Mouse (Mus musculus) left cerebral cortex, adult 8-10 months (tissue): Measurements from ENCODE around the gene Mta1. TPM values are rescaled to one million over a fixed set of nuclear protein-coding genes. Genes with fewer than 3 reads are reported as not detected.

ENCODE experiments used
- DNase-seq, 2 experiments: peaks; one replicate each; pipeline ENCODE4 v3.0.0; 2022; ENCODE audit warnings: low spot score in 2 of 2
- total RNA-seq, 4 experiments: library from RNA; stranded (reverse); gene quantifications; 2 replicates each; pipeline ENCODE4 v1.2.4; 2022

The Mta1 gene
- total RNA-seq, 4 experiments from 2014 or later = 70.5 to 74.5 (median 71.6) TPM

DNA sequence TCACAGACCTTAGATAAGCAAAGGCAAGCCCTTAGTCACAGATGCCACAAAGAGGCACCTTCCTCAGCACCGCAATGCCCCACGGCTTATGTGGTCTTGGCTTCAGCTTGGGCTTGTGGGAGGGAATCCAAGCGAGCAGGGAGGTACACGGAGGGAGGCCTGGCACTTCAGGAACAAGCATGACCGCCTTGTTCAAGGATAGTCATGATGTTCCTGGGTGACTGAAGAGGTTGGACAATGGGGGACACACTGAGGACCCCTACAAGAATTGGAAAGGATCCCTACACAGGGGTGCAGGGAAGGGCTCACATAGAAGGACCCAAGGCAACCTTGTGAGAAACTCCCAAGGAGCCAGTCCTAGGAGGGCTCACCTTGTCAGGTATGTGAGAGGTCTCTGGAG is 1.0 kb upstream of the Mta1 start:
- no peak for DNase-seq

DNA sequence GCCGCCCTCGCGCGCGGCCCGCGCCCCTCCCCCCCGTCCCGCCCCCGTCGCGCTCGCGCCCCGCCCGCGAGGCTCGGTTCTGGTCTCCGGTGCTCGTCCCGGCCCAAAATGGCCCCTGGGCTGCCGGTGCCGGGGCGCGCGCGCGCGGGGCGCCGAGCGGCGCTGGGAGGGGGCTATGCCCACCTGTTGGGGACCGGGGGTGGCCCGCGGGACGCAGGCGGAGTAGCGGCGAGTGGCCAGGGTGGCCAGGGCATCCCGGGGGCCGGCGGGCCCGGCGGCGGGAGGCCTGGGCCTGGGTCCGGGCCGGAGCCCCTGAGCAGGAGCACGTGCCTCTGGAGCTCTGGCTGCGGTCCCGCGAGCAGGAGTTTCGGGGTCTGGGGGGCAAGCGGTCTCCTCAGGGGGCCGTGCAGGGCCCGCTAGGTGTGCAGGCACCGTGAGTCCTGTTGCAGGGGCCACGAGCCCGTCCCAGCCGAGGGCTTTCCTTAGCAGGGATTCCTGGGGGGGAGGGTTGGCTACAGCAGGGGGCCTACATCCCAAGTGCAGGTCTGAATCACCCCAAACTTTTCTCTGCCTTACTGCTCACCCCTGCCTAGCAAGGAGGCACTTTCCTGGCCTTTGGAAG is 563 bp downstream of the Mta1 start:
- DNase-seq = no peak

DNA sequence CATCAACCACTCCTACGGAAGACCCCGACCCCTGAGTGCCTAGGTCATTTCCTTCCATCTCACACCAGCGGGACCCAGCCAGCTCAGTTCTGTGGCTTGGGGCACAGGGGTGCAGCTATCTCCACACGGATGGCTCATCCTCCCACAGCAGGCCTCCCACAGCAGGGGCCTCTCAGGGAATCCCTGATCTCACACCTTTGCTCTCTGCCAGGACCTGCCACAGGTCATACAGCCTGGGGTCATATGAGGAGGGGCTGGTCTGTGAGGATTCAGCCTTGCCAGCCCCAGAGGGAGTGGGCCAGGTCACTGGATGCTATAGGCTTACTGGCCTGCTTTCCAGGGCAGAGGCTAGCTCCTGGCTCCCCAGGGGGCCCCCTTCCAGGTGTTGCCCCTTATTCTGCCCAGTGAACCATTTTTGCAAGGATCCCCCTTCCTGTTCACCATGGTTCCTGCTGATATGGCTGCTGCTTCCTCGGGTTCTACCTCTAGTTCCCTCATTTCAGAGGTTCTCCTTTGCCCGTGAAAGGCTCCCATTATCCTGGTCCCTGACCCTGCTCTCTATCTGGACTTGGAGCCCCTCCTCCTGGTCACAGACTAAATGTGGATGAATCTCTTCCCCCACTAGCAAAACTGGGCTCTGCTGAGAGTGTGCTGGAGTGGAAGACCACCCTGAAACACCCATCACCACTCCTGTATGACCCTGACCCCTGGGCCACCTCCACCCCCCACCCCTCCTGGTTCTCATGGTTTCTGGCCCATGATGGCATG is 1.6 kb downstream of the Mta1 start:
- DNase-seq = no peak

DNA sequence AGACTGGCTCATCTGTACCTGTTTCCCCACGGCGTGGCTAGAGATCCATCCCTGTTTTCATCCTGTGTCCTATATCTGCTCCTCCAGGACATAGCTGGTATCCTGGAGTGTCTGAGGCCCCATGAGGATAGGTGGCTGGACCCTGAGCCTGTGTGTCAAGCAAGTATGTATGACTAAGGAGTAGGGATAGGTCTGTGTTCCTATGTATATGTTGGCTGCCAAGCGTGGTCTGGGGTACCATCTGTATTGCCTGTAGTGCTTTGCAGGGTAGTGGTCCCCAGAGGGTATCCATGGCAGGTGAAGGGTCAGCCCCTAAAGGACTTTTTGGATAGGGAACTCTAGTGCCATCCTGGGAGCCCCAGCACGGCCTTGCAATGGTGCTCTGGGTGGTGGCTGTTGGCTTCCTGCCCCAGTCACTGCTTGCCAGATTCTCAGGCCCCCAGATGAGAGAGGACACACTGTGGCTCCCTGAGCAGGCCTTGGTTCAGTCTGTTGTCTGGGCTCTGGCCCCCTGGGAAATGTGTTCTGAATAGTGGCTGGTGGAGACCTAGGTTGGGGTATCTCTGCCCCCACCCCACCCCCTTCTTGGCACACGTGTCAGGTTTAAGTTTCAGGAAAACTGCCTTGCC is 2.5 kb downstream of the Mta1 start:
- no peak for DNase-seq

DNA sequence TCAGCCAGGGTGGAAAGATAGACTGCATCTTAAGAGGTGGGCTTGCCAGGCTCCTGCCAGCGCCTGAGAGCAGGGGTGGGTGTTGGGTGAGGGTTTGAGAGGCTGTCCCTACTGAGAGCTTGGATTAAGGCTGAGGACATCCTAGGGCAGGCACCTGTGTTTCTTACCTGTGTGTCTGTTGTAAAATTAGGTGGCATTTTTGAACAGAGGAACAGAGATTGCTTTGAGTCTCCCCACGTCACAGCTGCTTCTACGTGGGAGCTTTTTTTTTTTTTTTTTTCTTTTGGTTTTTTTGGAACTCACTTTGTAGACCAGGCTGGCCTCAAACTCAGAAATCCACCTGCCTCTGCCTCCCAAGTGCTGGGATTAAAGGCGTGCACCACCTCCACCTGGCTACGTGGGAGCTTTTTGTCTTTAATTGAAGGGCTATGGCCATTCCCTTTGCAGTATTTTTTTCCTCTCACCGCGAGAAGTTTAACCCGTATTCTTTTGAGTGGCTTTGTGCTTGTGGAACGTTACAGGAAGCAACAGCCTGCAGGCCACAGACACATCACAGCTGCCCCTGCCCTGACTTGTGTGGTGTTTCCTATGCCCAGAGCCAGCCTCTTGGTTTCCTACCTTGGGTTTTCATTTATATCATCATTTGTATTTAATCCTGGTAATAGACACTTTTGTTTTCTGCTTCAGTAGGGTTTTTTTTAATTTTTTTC is 3.3 kb downstream of the Mta1 start:
- no peak for DNase-seq

DNA sequence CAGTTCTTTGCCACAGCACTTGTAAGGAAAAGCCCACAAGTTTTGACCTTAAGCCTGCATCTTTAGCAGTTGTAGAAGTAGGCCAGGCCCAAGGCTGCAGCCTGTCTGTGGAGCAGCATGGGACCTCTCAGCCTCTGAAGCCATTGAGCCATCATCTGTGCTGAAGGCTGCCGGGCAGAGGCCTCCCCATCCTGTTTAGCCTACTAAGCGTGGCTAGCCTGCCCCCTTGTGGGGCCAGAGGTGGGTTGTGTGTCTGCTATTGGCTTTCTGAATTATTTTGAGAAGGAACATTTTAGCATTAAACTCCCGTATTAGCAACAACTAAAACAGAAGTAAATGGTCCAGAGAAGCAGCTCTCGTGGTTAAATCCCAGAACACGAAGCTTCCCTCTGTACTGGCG is 4.4 kb downstream of the Mta1 start:
- DNase-seq = no peak

DNA sequence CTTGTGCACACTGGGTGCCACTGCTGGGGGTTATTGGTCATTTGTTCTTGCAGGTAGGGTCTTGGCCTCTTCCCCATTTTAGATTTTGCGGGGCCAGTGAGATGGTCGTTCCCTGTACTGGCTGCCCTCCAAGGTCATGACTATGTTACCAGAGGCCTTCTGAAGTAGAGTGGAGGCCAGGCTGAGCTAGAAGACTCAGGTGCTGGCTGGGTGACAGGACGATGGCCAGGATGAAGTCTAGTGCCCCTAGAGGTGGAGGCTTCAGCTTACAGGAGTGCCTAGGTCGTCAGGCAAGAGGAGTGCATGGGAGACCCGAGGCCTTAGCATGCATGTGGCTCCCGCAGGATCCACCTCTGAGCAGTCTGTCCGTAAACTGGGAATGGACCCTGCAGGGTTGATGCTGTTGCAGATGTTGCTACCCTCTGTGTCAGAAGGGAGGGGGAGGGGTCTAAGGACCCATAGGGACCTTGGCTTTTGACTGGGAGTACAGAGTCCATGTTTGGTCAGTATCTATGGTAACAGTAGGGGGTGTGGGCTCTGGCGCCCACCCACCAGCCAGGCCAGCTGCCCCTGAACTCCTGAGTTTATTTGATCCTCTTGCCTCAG is 5.9 kb downstream of the Mta1 start:
- DNase-seq = no peak

DNA sequence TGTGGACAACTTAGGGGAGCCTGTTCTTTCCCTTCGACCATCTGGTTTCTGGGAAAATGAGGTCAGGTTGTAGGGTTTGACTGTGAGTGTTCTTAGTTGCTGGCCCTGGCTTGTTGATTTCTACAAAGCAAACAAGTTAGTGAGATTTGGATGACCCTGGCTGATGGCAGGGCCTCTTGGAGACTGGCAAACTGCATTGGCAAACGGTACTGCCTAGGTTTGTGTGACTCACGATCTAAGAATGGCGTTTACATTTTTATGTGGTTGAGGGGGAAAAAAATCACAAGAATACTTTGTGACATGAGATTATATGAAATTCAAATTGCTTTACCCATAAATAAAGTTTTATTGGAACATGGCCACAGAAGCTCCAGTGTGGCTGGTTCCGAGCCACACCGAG is 8.3 kb downstream of the Mta1 start:
- DNase-seq = no peak

DNA sequence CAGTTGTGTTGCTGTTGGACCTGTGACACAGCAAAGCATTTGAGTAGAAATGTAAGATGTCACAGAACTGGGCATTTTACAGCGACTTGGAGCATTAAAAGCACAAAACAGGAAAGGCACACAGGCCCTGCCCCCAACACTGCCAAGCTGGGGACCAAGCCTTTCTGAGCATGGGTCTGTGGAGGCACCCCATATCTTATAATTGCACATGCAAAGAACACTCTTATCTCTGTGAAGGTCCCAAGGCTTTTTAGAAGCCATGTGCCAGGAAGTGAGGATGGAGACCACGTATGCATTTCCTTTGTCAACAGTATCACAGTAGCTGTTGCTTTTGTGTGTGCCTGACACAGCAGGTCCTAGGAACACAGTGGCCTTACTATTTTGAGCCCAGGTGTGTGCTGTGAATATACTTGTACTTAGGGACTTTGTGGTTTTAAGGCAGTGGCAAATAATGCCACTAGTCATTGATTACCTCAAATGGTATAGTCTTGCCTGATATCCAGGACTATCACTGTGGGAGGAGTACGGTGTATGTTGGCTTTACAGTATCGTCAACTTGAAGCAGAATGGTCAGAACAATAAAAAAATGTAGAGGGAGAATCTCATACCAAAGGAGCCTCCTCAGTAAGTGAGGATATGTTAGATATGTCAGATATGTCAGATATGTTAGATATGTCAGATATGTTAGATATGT is 9.5 kb downstream of the Mta1 start:
- no peak for DNase-seq

DNA sequence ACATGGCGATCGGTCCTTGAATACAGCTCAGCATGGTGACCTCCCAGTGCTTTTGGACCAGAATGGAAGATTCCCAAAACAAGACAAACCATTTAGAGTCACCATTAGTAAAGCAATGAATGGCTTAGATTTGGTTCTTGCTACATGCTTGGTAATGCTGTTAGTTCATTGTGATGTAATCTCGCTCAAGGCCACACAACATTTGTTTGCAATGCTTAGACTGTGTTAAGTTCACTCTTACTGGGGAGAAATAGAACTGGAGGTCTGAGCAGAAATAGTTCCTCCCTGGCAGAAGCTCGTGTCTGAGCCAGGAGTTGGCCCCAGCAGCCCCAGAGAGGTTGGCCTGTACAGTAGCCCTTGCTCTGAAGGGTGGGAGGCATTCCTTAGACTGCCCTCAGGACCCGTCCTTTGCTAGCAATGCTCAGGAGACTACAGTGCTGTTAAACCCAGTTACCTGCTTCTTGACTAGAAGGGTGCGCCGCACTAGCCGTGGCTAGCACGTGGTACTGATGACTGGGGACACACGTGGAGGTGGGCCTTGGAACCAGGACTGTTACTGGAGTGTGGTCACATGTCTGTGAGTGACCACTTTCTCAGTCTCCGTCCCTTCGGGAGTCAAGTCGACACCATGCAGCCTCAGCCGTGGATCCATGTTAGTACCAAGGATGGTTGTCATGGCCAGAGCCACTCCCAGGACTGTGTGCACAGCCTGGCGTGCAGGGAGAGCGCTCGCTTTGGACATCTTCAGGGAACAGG is 10.6 kb downstream of the Mta1 start:
- no peak for DNase-seq

DNA sequence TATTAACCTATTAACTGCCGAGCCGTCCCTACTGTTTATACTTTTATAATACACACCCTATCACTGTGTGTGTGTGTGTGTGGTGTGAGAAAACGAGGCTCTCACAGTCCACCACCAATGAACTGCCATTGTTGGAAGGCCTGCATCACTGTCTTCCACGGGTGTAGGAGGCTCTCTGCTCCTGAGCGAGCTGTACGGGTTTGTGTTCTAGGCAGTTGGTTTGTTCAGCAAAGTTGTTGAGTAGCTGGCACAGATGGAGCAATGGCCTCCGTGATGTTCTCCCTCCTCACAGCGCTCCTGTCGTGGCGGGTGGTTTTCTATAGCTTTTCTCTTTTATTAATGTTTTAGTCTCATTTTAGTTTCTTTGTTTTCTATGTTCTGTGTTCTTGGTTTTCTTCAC is 11.7 kb downstream of the Mta1 start:
- DNase-seq = no peak

DNA sequence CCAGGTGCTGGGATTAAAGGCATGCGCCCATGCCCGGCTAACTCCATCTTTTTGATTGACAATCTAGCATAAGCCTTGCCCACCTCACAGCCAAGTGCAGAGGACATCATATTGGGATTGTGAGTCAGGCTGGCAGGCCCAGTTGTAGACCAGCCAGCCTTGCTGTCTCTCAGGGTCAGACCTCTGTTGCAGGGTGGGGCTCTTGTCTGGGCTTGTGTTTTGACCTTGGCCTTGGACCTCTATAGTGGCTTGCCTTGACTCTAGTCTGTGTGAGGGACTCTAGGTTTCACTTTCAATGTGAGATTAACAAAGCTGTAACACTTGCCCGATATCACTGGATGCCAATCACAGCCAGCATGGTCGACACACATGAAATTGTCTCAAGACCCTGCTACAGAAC is 16.1 kb downstream of the Mta1 start:
- DNase-seq = no peak

DNA sequence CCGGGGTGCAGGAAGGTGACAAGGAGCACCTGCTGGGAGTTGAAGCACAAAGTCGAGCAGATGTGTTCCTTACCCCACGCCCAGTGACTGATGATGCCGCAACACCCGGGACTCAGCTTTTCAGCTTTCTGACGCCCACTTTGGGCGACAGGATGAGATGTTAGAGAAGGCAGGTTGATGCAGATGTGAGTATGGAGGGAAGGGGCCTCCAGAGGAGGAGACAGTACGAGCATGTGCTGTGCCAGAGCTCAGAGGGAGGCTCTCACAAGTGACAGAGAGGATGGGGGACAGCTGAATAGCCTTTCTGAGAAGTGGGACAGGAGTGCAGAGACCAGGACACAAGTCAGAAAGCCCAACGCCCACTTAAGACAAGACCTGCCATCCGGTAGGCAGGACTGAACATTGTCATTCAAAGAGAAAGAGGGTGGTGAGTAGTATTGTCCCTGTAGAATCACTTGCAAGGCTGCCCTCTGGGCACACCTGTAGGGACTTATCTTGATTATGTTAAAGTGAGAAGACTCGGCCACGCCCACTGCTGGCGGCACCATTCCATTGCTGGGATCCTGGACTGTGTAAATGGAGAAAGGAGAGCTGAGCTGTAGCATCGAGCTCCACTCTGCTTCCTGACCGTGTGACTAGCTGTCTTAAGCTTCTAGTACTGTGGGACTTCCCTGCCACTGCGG is 16.9 kb downstream of the Mta1 start:
- no peak for DNase-seq

DNA sequence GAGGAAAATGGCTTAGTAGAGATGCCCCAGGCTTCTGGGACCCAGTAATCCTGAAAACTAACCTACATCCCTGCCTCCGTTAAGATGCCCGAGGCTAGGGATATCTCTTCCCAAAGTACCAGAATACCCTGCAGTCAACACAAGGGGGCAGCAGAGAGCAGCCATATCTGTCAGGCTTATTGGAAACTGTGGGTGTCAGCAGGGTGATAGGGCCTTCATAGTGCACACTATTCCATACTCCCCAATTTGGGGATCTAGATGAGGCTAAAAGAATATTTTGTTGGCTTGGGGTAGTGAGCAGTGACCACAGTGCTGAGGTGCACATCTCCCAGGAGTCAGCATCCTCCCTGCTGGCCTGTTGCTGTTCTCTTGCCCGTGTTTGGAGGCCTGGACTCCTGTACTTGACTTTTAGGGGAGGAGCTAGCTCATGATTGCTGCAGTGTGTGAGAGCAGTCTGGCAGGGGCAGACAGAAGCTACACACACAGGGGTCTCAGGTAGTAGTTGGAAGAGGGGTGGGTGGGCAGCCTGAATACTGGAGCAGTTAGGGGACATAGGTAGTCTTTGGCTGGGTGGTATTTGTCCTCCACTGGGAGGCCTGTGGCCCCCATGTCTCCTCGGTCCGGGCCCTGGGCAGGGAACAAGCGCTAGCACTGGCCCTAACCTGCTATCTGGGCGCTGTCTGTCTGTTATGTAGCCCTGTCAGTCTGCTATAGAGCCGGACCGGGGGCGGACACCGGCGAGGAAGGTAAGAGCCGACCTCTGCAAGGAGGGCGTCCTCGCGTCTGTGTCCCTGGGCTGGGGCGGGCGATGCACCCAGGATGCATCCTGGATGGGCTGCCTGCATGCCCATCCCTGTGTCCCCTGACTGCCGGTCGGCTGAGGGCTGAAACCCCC is 21.7 kb downstream of the Mta1 start:
- DNase-seq = no peak

DNA sequence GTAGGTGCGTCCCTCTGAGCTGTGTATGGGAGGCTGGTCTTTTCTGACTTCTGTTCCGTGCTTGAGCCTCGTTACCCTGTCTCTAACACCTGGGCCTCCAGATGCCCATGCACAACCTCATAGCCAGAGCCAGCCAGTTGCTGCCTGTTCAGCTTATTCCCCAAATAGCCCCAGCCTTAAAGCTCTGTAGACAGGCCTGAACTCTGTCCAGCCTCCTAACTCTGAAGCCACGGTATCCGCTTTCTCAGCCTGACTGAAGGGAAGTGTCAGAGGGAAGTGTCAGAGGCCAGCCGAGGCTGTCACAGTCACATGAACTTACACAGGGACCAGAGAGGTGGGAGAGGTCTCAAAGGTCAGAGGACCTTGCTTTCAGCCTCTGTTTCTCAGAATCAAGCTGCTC is 26.6 kb downstream of the Mta1 start:
- DNase-seq = no peak

DNA sequence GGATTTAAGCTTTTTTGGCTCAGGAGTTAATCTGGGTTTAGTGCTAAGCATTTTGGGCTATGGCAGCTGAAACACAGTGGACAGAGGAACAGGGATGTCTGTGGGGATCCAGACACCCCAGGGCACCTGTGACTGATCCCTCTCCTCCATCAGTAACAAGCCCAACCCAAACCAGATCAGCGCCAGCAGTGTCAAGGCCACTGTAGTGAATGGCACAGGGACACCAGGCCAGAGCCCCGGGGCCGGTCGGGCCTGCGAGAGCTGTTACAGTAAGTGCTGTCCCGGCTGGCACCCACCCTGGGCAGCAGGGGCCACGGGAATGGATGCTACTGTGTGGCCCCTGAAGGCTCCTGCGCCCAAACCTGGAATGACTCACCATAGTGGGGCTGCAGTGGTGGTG is 32.7 kb downstream of the Mta1 start:
- no peak for DNase-seq

DNA sequence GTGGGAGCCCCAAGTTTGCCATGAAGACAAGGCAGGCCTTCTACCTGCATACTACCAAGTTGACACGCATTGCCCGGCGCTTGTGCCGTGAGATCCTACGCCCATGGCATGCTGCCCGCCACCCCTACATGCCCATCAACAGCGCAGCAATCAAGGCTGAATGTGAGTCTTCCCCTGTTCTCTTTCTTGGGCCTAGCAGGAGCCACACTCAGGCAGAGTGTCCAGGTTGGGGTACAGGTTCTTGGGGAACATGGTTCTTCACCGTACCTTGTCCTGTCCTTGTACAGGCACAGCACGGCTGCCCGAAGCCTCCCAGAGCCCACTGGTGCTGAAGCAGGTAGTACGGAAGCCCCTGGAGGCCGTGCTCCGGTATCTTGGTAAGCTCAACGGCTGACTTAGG is 33.5 kb downstream of the Mta1 start:
- DNase-seq = no peak

DNA sequence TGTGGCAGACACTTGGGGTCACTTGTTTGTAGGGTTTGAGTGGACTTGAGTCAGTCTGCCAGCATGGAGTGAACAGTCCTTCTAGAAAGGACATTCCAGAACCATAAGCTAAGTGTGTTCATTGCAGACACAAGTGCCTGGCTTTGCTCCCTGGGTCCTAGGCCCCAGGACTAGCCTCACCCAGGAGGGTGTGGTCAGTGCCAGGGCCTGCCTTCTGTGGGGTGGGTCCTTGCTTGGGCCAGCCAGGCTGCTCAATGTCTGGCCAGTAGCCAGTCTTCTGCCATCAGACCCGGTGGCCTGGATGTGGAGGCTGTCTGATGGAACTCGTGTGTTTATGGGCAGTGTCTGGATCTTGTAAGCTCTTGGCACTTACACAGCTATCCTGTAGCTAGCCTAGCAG is 34.5 kb downstream of the Mta1 start:
- no peak for DNase-seq

DNA sequence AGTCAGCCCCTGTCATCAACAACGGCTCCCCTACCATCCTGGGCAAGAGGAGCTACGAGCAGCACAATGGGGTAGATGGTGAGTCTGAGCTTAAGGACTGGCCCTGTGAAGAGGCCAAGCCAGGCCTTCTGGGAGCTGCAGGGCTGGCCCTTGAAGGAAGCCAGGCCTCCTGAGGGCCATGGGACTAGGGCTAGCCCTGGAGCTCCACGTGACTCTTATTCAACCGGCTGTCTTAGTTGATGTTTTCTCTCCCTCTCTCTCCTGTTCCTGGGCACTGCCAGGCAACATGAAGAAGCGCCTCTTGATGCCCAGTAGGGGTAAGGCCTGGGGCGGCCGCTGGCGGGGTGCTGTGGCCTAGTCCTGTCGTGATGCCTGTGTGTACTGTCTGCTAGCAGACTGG is 35.2 kb downstream of the Mta1 start:
- no peak for DNase-seq
